Mouse (Mus musculus): ENCODE results near the gene Eef2.

GRCm38 (mm10) chr10:81187161-81187560 is 10.7 kb downstream of the Eef2 start:
- TF ChIP-seq POLR2A (IDR thresholded peaks at IDR 0.05; ENCODE audit: control insufficient read depth, low read depth, low read length): no peak
- TF ChIP-seq CTCF (IDR thresholded peaks at IDR 0.05; ENCODE audit: control insufficient read depth, insufficient read depth, insufficient replicate concordance, low read depth, low read length): no peak
